In the genomic region with DNA sequence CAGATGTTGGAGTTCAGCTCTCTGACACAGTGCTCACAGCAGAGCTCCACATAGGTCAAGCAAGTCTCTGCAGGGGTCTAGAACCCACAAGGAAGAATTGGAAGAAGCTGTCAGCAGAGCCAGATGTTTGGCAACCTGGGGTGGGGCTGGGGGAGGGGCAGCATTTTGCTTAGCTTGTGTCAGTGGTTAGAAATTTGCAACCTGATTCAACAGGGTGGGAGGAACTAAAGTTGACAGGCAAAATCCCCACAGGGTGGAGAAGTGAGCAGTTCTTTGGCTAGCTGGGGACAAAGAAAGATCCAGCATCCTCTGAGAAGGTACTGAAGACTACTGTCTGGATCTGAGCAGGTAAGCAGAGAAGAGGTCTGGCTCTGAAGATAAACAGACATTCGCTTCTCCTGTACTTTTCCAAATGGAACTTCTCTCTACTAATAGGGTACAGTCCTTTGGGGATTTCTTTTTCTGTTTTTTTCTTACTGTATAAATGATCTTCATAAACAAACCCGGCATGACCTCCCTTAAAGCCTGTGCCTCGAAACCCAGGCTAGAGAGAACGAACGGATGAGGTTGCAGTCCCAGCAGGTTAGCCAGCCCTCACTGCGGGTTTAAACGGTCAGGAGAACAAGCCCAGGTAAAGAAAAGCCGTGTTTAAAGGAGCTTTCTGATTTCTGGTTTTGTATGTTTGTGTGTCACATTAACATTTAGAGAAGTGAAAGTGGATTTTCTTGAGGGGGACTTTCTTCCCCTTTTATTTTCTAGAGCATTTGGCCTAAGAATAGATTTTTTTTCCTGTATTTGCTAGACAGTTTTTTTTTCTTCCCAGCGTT, we compare ENCODE assay signal across 9 mouse cellular contexts. TPM values are rescaled to one million over a fixed set of nuclear protein-coding genes. Genes with fewer than 3 reads are reported as not detected.
DNase-seq lines count a peak whose midpoint lies in the region; ATAC-seq lines count a peak whose summit lies in the region.
"Had no signal": no experiment of that assay in that cellular context is flagged by ENCODE, and none has a peak within 500 bp of the region (broad histone marks: within the 10 kb centered on the region; RNA-seq: fewer than 3 reads in every experiment).

A gene (plus strand): TSS at position 268 of the 827 bp plus-strand sequence.

- H3K36me3 ChIP-seq in forebrain, embryonic 12.5 days (replicated peaks), result no peaks in the 10 kb centered on the region

- ATAC-seq in frontal cortex, adult (ENCODE audit: low TSS enrichment), result no peak
- no peak for ATAC-seq in forebrain, embryonic 12.5 days (ENCODE audit: low FRiP score)

- H3K9ac ChIP-seq in forebrain, embryonic 12.5 days, result no peak within 1 kb of the TSS

- H3K4me3 ChIP-seq in forebrain, embryonic 12.5 days (replicated peaks), result no peak within 1 kb of the TSS
- H3K4me3 ChIP-seq: myocyte had no signal

- no peaks in the 10 kb centered on the region for H3K9me3 ChIP-seq in forebrain, embryonic 12.5 days

- no peak within 1 kb of the TSS for H3K4me2 ChIP-seq in forebrain, embryonic 12.5 days

- no peaks in the 10 kb centered on the region for H3K27me3 ChIP-seq in forebrain, embryonic 12.5 days

- 0 out of 2 replicates have a peak, but pooled peaks cover 3% of the 10 kb centered on the region for H3K4me1 ChIP-seq in forebrain, embryonic 12.5 days

- no peak within 1 kb of the TSS for H3K27ac ChIP-seq in forebrain, embryonic 12.5 days

- WGBS in forebrain, embryonic 12.5 days, result 29% methylated on average over 9 of the region's 9 CpGs

- peak; percentile 56 to 65 for DNase-seq in B cell, adult 2 months
- DNase-seq in R1 (ENCODE audit: low read depth, low spot score), result peak; percentile 54
- peak; percentile 24 to 52 for DNase-seq in kidney, adult 8-10 months
- DNase-seq in lung, postnatal 25 days (ENCODE audit: low spot score), result peak; percentile 10
- DNase-seq in adrenal gland, postnatal 25 days, result no peak
- DNase-seq in gastrocnemius, postnatal 25 days, result no peak

RNA-seq across cellular contexts. Expression of the gene that starts here (rescaled TPM):
- 0.23 and 0.72 TPM in 2 replicates for polyA plus RNA-seq in forebrain, embryonic 12.5 days (2016; fragmentation: Nextera tagmentation; extraction: Ambion mirVana)
- total RNA-seq in adrenal gland, postnatal 25 days (2021), result 1.1 TPM in 1 of 2 replicates, not detected in the other
- not detected for total RNA-seq in gastrocnemius, postnatal 25 days (2021)
- polyA plus RNA-seq: myocyte had no signal

Comparison
In these comparisons a context has a peak if more than half of its experiments do, and no peak if none do; other contexts are left out.
1. DNase-seq: peak in B cell, adult 2 months (2 of 2), R1 (single experiment), kidney, adult 8-10 months (2 of 2) and lung, postnatal 25 days (single experiment); none in adrenal gland, postnatal 25 days (single experiment) and gastrocnemius, postnatal 25 days (single experiment).